Mouse (Mus musculus) frontal cortex, adult 2 months (tissue): Measurements from ENCODE around the gene 4921504E06Rik. TPM values are rescaled to one million over a fixed set of nuclear protein-coding genes. Genes with fewer than 3 reads are reported as not detected.

Source experiments
- DNase-seq, 2 experiments: peaks; one replicate each; pipeline ENCODE4 v3.0.0; 2022; ENCODE audit warnings: low spot score in 1 of 2; ENCODE audit errors: extremely low spot score in 1 of 2
- polyA plus RNA-seq: library from polyadenylated mRNA; depleted of rRNA; stranded (reverse); fragments of >200 nt; gene quantifications from 2 replicates; pipeline ENCODE4 v1.2.3, GENCODE M21; 2012

Gene 4921504E06Rik
- polyA plus RNA-seq, 1 experiment, result 0.08 TPM

DNA sequence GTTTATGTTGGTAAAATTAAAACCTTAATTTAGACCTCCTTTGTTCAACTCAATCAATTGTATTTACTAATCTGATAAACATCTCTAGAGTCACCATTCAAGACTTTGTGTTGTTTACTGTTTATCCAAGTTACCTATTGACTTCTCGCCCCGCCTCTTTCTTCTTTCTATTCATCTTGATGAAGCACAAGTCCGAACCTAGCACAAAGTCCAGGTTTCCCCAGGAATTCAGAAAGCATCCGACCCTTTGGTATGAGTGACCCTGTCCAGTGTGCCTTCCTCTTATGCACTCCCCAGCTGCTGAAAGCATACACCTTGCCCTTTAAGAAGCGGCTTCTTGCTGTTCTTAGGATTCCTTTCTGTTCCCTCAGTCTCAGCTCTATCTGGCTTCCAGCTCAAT is 41.3 kb downstream of the 4921504E06Rik start:
- DNase-seq, result no peak

GRCm38 (mm10) chr2:19511032-19511431 is 42.7 kb downstream of the 4921504E06Rik start:
- no peak for DNase-seq

GRCm38 (mm10) chr2:19505744-19506143 is 48.0 kb downstream of the 4921504E06Rik start:
- DNase-seq, result no peak

GRCm38 (mm10) chr2:19490262-19490661 is 63.5 kb downstream of the 4921504E06Rik start:
- DNase-seq, result no peak

- no peak for DNase-seq
Observed at GRCm38 (mm10) chr2:19461940-19462339, 91.8 kb downstream of the 4921504E06Rik start.

- no peak for DNase-seq
Observed at GRCm38 (mm10) chr2:19458785-19459184, 94.9 kb downstream of the 4921504E06Rik start.

- DNase-seq, result no peak
Observed at GRCm38 (mm10) chr2:19455857-19456482, 97.7 kb downstream of the 4921504E06Rik start.

DNA sequence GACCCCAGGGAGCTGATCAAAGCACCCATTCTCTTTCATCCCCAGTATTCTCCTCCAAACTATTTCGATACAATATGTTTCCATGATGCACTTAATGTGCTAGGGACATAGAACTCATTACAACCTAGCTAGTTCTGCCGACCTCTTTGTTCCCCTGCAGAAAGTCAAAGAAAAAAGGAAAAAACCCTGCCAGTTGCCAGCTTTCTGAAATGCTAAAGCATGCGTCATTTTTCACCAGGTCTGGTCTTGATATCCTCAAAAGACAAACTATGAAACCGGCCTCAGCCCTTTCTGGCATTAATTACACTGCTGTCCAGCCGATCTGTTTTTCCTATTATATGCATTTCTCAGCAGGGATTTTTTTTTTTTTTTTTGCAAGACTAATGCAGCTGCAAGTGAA is 98.5 kb downstream of the 4921504E06Rik start:
- DNase-seq, result no peak

- DNase-seq, result no peak
Observed at GRCm38 (mm10) chr2:19452531-19453055, 101.1 kb downstream of the 4921504E06Rik start.

- DNase-seq, result no peak
Observed at GRCm38 (mm10) chr2:19449308-19449707, 104.4 kb downstream of the 4921504E06Rik start.

DNA sequence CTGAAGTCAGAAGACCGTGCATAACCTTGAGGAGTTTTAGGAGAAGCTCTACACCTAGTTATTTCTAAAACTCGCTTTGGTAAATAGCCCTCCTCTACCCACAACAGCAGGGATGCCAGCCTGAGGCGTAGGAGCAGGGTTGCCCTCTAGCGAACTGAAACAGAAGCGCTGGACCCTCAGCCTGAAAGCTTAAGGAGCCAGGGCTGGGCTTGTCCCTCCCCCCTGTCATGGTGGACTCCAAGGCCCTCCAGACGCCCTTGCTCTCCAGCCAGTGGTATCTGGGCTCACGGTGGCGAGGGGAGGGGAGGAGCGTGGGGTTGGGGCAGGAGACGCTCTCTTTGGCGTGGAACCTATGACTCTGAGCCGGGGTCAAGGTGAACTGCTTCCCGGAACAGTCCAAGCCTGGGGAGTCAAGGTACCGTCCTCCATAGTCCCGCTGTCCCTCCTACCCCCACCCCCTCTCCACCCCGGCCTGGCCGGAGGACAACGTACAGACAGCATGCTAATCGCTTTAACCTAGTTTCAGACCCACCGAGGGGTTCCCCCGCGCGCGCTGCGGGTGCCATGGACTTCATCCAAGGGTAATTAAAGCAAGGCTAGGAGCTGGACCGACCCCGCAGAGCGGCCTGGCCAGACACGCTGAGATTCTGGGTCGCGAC is 105.5 kb downstream of the 4921504E06Rik start:
- DNase-seq, result no peak

DNA sequence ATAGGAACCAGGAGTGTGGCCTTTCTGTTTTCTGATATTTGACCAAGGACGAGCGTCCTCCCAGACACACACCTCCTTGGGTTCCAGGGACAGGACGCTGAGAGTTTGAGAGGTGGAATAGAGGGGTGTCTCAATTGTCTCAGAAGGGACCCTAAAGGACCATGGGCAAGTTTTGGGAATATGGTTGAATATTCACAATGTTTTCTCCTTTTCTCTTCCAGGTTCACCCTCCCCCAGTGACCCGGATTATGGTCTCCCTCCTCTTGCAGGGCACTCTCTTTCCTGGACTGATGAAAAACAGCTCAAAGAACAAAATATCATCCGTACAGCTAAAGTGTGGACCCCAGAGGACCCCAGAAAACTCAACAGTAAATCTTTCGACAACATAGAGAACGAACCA is 107.0 kb downstream of the 4921504E06Rik start:
- DNase-seq, result no peak

- DNase-seq, result no peak
Observed at GRCm38 (mm10) chr2:19445871-19446501, 107.7 kb downstream of the 4921504E06Rik start.

DNA sequence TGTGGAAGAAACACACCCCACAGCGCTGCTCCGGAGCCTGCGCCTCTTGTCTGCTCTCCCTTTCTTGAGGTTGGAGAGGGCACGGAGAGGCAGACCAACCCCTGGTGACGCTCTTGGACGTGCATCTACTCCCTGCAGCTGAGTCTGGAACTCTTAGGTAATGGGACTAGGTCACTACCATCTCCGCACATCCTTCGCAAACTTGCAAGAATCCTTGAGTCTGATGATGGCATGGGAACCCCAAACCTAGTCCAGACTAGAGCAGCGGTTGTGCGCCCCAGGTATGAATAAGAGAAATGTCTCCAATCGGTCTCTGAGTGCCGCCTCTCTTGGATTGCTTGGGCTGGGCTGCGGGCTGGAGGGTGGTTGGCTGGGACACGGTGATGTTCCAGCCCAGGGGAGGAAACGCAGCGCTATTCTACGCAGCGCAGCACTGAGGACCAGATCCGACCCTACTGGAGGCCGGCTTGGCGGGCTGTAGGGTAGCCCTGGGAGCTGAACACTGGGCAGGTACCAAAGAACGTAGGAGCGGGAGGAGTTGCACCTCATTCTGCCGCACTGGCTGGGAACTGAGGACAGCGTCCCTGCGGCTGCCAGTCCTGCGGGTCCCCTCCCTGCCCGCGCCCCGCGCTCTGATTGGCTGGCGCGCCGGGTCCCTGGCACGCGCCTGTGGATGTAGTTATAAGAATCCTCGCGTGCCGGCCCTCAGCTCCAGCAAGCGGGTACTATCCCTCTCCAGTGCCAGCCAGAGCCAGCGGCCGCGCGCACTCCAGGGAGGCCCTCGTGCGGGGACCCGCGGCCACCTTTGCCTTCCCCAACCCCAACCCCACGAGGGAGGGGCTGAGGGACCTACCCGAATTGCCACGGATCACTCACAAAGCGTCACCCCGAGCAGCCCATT is 108.5 kb downstream of the 4921504E06Rik start, which contains the start of gene Ptf1a:
TSS of gene Ptf1a (plus strand) at position 733 of the 901 bp plus-strand sequence.
- no peak for DNase-seq

GRCm38 (mm10) chr2:19444346-19444745 is 109.4 kb downstream of the 4921504E06Rik start:
- no peak for DNase-seq

DNA sequence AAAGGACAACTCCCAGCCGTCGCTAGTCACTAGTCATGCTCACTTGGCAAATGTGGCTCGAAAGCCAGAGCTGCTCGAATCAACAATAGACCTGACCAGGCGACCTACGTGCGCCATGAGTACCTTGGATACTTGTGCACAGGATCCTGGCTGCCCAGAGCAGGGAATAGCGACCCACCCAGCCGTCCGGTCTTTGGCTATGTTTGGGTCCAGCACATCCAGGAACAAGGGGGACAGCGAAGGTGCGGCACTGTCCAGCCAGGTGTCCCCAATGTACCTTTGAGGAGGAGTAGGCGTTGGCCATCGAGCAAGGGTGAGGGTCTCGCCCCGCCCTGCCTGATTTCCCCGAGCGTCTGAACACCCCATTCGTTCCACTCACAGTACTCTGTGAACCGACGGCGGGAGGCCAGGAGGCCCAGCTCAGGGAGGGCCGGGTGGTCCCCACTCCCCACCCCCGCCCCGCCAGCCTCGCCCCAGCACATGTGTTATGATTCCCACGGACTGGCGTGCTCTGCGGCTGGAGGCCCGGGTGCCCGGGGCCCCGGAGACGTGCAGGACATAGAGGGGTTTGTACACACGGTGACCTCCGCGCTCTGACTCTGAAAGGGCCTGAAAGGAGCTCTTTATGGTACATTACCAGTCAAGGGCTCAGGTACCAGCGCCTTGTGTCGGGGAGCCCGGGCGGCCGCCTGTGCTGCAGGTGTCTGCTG is 121.9 kb downstream of the 4921504E06Rik start:
- no peak for DNase-seq

DNA sequence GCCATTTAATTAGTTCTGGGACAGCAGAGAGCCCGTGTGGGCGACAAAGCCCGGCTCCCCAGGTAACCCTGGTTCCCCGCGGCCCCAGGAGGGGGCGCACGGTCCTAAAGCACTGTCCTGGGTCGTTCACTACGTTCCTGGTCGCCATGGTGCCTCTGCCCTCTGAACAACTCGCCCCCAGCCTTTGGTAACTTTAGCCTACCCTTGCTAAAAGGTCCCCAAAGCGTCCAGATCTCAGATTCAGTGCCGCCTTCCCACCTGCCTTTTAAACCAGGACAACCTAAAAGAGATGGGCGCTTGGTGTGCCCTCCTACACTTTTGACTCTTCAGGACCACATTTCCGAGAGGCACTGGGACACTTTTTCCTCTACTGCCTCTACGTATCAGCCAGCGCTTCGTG is 122.5 kb downstream of the 4921504E06Rik start:
- no peak for DNase-seq

DNA sequence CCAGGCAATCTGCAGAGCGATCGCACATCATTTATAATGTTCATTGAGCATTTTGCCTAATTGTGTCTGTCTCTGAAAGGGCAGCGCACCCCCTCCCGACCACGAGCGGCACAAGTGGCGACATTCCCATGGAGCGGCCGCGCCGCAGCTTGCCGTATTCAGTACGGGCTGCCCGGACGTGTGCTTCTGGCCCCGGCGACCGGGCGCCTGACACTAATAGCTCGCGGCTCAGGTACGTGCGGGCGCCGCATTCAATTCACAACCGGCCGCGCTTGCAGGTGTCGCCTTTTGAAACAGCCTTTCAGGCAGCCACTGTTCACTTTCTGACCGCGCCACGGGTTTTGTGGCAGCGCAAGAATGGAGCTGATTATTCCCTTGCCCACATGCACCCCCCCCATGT is 123.0 kb downstream of the 4921504E06Rik start:
- DNase-seq, result no peak

- DNase-seq, result no peak
Observed at GRCm38 (mm10) chr2:19429691-19430690, 123.7 kb downstream of the 4921504E06Rik start.
